Mouse (Mus musculus) hindbrain, embryonic 14.5 days (tissue): ENCODE results near the gene Pip5k1c. TPM values are rescaled to one million over a fixed set of nuclear protein-coding genes. Genes with fewer than 3 reads are reported as not detected.

Experiments used
- ATAC-seq: fragments of 200-750 bp; cut with Nextera tagmentation; 2 replicates; pipeline ENCODE4 v1.8.0; 2017; ENCODE audit warnings: moderate number of reproducible peaks, mild to moderate bottlenecking, moderate TSS enrichment, moderate library complexity; ENCODE audit not compliant: low FRiP score
- DNase-seq: peaks from one replicate; pipeline ENCODE4 v3.0.0-alpha.2; 2015; ENCODE audit warnings: low spot score
- H3K27ac ChIP-seq: fragments of 300-500 bp; sonication (generic); 2 replicates; pipeline ENCODE4 v1.5.1; 2014; ENCODE audit warnings: mild to moderate bottlenecking, moderate library complexity
- H3K27me3 ChIP-seq: fragments of 300-500 bp; sonication (generic); 2 replicates; pipeline ENCODE4 v1.6.1; 2014; ENCODE audit warnings: mild to moderate bottlenecking, low read length, mixed read lengths; ENCODE audit not compliant: control insufficient read depth, insufficient read depth
- H3K36me3 ChIP-seq: fragments of 300-500 bp; sonication (generic); replicated peaks from 2 replicates; pipeline ENCODE4 v1.6.1; 2014; ENCODE audit not compliant: control insufficient read depth, insufficient read depth
- H3K4me1 ChIP-seq: fragments of 300-500 bp; sonication (generic); replicated peaks from 2 replicates; pipeline ENCODE4 v1.6.1; 2014; ENCODE audit warnings: antibody characterized with exemption, low read length, mixed read lengths; ENCODE audit not compliant: control insufficient read depth, insufficient read depth
- H3K4me2 ChIP-seq: fragments of 300-500 bp; sonication (generic); replicated peaks from 2 replicates; pipeline ENCODE4 v1.6.1; 2014; ENCODE audit warnings: mild to moderate bottlenecking, moderate library complexity
- H3K4me3 ChIP-seq: fragments of 300-500 bp; sonication (generic); replicated peaks from 2 replicates; pipeline ENCODE4 v1.5.1; 2014; ENCODE audit warnings: mild to moderate bottlenecking, low read length
- H3K9ac ChIP-seq: fragments of 300-500 bp; sonication (generic); 2 replicates; pipeline ENCODE4 v1.6.1; 2014
- H3K9me3 ChIP-seq: fragments of 300-500 bp; sonication (generic); 2 replicates; pipeline ENCODE4 v1.6.1; 2016; ENCODE audit warnings: low read length; ENCODE audit not compliant: control insufficient read depth
- WGBS: fragments of 180-500 bp; shearing (Covaris S2); extraction: QIAGEN DNeasy Blood & Tissue Kit; methylation state at CpG from one replicate; pipeline ENCODE4 v1.1.7; 2014; 5-methylcytosine and 5-hydroxymethylcytosine counted together
- polyA plus RNA-seq: library from polyadenylated mRNA; unstranded; fragments of >200 nt; fragmentation: Nextera tagmentation; extraction: Ambion mirVana; gene quantifications from 2 replicates; pipeline ENCODE4 v1.2.1, GENCODE M21; 2014

Pip5k1c gene
- polyA plus RNA-seq, 1 experiment from 2014 or later, result 137 TPM

GRCm38 (mm10) chr10:81289278-81289677 lies 3.5 kb upstream of the Pip5k1c start:
- no peak overlapping the region for H3K9ac ChIP-seq
- H3K4me3 ChIP-seq, result no peak overlapping the region
- H3K27me3 ChIP-seq, result peaks cover 38% of the 10 kb centered on the region
- no peaks in the 10 kb centered on the region for H3K9me3 ChIP-seq
- 2% methylated on average over 7 of the region's 7 CpGs for WGBS
- no peaks in the 10 kb centered on the region for H3K36me3 ChIP-seq
- DNase-seq (peak; percentile 75), ATAC-seq (no peak)
- no peak overlapping the region for H3K4me2 ChIP-seq
- H3K4me1 ChIP-seq, result peaks cover 14% of the 10 kb centered on the region
- H3K27ac ChIP-seq, result no peak overlapping the region

GRCm38 (mm10) chr10:81289811-81290210 lies 3.0 kb upstream of the Pip5k1c start:
- Histone ChIP-seq H3K36me3 (no peaks in the 10 kb centered on the region), H3K4me1 (peaks cover 19% of the 10 kb centered on the region)
- 62% methylated on average over 14 of the region's 14 CpGs for WGBS

GRCm38 (mm10) chr10:81290698-81291460 lies 1.9 kb upstream of the Pip5k1c start:
- H3K4me1 ChIP-seq, result peaks cover 25% of the 10 kb centered on the region
- no peaks in the 10 kb centered on the region for H3K9me3 ChIP-seq
- ATAC-seq, result no peak
- no peak overlapping the region for H3K27ac ChIP-seq
- no peak overlapping the region for H3K4me2 ChIP-seq
- H3K27me3 ChIP-seq, result peaks cover 25% of the 10 kb centered on the region
- H3K9ac ChIP-seq, result no peak overlapping the region
- WGBS, result 20% methylated on average over 24 of the region's 24 CpGs
- DNase-seq, result no peak
- H3K36me3 ChIP-seq, result no peaks in the 10 kb centered on the region
- no peak overlapping the region for H3K4me3 ChIP-seq

More at GRCm38 (mm10) chr10:81289811-81290210, 3.0 kb upstream of the Pip5k1c start:
- no peak for ATAC-seq
- Histone ChIP-seq H3K27ac (no peak overlapping the region), H3K4me3 (no peak overlapping the region), H3K4me2 (no peak overlapping the region), H3K27me3 (peaks cover 33% of the 10 kb centered on the region), H3K9ac (no peak overlapping the region), H3K9me3 (no peaks in the 10 kb centered on the region)
- DNase-seq, result no peak

DNA sequence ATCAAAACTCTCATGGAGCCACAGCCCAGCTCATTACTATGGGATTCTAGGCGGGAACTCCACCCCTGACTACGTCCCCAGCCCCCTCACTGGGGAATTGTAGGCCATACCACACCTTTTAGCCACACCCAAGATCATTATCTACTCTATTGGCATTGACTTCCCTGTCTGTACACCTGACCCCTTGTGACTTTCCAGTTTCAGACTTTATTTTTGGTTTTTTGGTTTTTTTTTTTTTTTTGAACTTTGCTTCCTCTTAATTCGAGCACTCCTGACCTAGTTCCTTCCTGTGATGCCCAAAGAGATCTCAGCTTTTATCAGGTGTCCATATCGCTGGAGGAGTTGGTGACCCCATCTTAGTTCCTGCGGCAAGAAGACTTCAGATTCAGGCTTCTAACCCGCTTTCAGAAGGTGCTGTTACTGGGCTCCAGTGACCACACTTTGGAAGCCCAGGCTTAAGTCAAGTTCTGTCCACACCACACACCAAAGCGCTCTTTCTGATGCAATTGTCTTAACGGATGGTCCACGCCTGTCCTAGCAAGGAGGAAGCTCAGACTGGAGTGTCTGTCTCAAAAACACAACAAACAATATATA lies 1.2 kb upstream of the Pip5k1c start, which contains the start of gene Tjp3:
Gene Tjp3, minus strand, starts transcription at position 71 of the 594 bp plus-strand sequence.
- Histone ChIP-seq H3K4me1 (peaks cover 25% of the 10 kb centered on the region), H3K4me2 (no peak within 1 kb of the TSS), H3K27ac (no peak within 1 kb of the TSS), H3K36me3 (no peaks in the 10 kb centered on the region), H3K4me3 (no peak within 1 kb of the TSS), H3K9me3 (no peaks in the 10 kb centered on the region), H3K9ac (no peak within 1 kb of the TSS), H3K27me3 (peaks cover 25% of the 10 kb centered on the region)
- DNase-seq (no peak), ATAC-seq (no peak)
- WGBS, result 74% methylated on average over 9 of the region's 9 CpGs

GRCm38 (mm10) chr10:81293334-81294030 lies 719 bp downstream of the Pip5k1c start:
- DNase-seq, result no peak
- 3% methylated on average over 25 of the region's 25 CpGs for WGBS
- H3K9me3 ChIP-seq, result no peaks in the 10 kb centered on the region
- peak overlapping the region; percentile 74 for H3K4me3 ChIP-seq
- H3K4me1 ChIP-seq, result peaks cover 25% of the 10 kb centered on the region
- peak; percentile 15 for ATAC-seq
- peak overlapping the region; percentile 92 for H3K4me2 ChIP-seq
- H3K36me3 ChIP-seq, result no peaks in the 10 kb centered on the region
- H3K27me3 ChIP-seq, result peaks cover 25% of the 10 kb centered on the region
- H3K27ac ChIP-seq, result peak overlapping the region; percentile 81
- peak overlapping the region; percentile 80 for H3K9ac ChIP-seq

- no peak for ATAC-seq
- Histone ChIP-seq H3K36me3 (no peaks in the 10 kb centered on the region), H3K4me3 (peak overlapping the region; percentile 74), H3K4me1 (peaks cover 25% of the 10 kb centered on the region), H3K4me2 (peak overlapping the region; percentile 92), H3K27ac (no peak overlapping the region), H3K9ac (peak overlapping the region; percentile 80), H3K9me3 (no peaks in the 10 kb centered on the region), H3K27me3 (peaks cover 24% of the 10 kb centered on the region)
- DNase-seq, result no peak
- WGBS, result 70% methylated on average over 8 of the region's 8 CpGs
Observed at GRCm38 (mm10) chr10:81294442-81294841, 1.7 kb downstream of the Pip5k1c start.

- DNase-seq (no peak), ATAC-seq (no peak)
- no peak overlapping the region for H3K4me3 ChIP-seq
- H3K4me2 ChIP-seq, result 0 out of 2 replicates have a peak overlapping the region, but pooled peaks have one; percentile 92
- peaks cover 25% of the 10 kb centered on the region for H3K4me1 ChIP-seq
- H3K27ac ChIP-seq, result no peak overlapping the region
- no peaks in the 10 kb centered on the region for H3K9me3 ChIP-seq
- peaks cover 17% of the 10 kb centered on the region for H3K27me3 ChIP-seq
- WGBS, result 88% methylated on average over 6 of the region's 6 CpGs
- no peaks in the 10 kb centered on the region for H3K36me3 ChIP-seq
- no peak overlapping the region for H3K9ac ChIP-seq
Observed at GRCm38 (mm10) chr10:81295185-81295584, 2.4 kb downstream of the Pip5k1c start.

- Histone ChIP-seq H3K36me3 (no peaks in the 10 kb centered on the region), H3K4me3 (no peak overlapping the region), H3K27me3 (no peaks in the 10 kb centered on the region), H3K9ac (no peak overlapping the region), H3K4me1 (peaks cover 17% of the 10 kb centered on the region), H3K4me2 (no peak overlapping the region), H3K27ac (no peak overlapping the region), H3K9me3 (no peaks in the 10 kb centered on the region)
- no peak for ATAC-seq
- WGBS, result 85% methylated on average over 6 of the region's 6 CpGs
- DNase-seq, result no peak
Observed at GRCm38 (mm10) chr10:81297246-81297645, 4.5 kb downstream of the Pip5k1c start.

GRCm38 (mm10) chr10:81297845-81298244 lies 5.1 kb downstream of the Pip5k1c start:
- WGBS, result 80% methylated on average over 10 of the region's 10 CpGs
- ATAC-seq (no peak), DNase-seq (no peak)
- Histone ChIP-seq H3K4me2 (no peak overlapping the region), H3K27ac (0 out of 2 replicates have a peak overlapping the region, but pooled peaks have one; percentile 9), H3K27me3 (no peaks in the 10 kb centered on the region), H3K36me3 (no peaks in the 10 kb centered on the region), H3K9ac (no peak overlapping the region), H3K4me1 (peaks cover 17% of the 10 kb centered on the region), H3K4me3 (no peak overlapping the region), H3K9me3 (no peaks in the 10 kb centered on the region)
